Mouse (Mus musculus): ENCODE results near the gene Rftn2.

DNA sequence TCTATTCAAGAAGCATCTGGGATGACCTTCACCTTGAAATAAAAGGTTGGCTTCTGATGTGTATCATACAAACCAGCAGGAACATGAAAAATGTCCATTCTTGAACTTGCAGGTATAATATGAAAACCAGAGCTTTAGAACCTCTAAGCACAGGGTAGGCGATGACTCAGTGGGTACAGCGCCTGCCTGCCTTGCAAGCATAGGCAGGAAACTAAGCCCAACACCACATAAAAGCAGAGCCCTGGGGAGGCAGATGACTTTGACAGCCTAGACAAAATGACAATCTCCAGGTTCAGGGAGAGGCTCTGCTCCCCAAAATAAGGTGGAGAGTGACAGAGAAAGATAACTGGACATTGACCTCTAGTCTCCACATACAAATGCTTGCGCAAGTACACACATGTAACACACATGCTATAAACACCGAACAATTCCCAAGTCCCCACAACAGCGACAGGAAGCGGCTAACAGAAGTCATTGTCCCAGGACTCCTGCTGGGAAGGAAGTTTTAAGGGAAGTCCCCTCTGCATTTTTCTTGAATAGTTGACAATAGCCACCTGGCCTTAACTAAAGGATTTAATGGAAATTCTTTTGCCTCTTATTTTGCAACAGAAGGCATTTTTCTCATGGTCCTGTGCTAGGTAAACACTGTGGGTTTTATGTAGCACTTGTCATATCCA, 30.1 kb downstream of the Rftn2 start:
- TF ChIP-seq POLR2A (IDR thresholded peaks at IDR 0.05; ENCODE audit: low read depth, low read length) (no peak), CTCF (IDR thresholded peaks at IDR 0.05; ENCODE audit: extremely low read depth, insufficient read length, insufficient replicate concordance, low read depth, low read length) (no peak)
